Mouse (Mus musculus) heart, postnatal 0 days (tissue): ENCODE measurements at regions not wholly inside any gene's neighbourhood (a gene's known extent, or its start where the extent isn't known, plus 50 kb on each side); places are given as distances from the start of the nearest gene placed in this dataset.

ENCODE experiments used
- CTCF ChIP-seq: IDR thresholded peaks from 2 replicates; pipeline ENCODE4 v1.5.1; 2016; ENCODE audit warnings: antibody characterized with exemption, control low read depth, low read depth
- EP300 ChIP-seq: IDR thresholded peaks from 2 replicates; pipeline ENCODE4 v1.6.1; 2016; ENCODE audit warnings: antibody characterized with exemption, low read depth

- no peak for TF ChIP-seq CTCF
- no peak for TF ChIP-seq EP300
These were observed 894.3 kb upstream of the Tenm3 start for GRCm38 (mm10) chr8:49738043-49738442.
